Mouse (Mus musculus) liver, postnatal 0 days (tissue): ENCODE measurements around the gene Ddhd1.

Experiments used
- CTCF ChIP-seq: sonication (generic); IDR thresholded peaks from 2 replicates; pipeline ENCODE4 v1.5.1; 2016; ENCODE audit warnings: antibody characterized with exemption, low read depth
- EP300 ChIP-seq: IDR thresholded peaks from 2 replicates; pipeline ENCODE4 v1.6.1; 2016; ENCODE audit warnings: antibody characterized with exemption, low read depth, mild to moderate bottlenecking

GRCm38 (mm10) chr14:45660315-45660714, 2.4 kb upstream of the Ddhd1 start:
- no peak for TF ChIP-seq CTCF
- no peak for TF ChIP-seq EP300
